Mouse (Mus musculus) intestine, postnatal 0 days (tissue): ENCODE measurements at regions not wholly inside any gene's neighbourhood (a gene's known extent, or its start where the extent isn't known, plus 50 kb on each side); places are given as distances from the start of the nearest gene placed in this dataset.

ENCODE experiments used
- ATAC-seq: fragments of 200-750 bp; cut with Nextera tagmentation; 2 replicates; pipeline ENCODE4 v1.8.0; 2017; ENCODE audit warnings: mild to moderate bottlenecking, moderate TSS enrichment, moderate library complexity
- H3K27ac ChIP-seq: fragments of 300-500 bp; sonication (generic); 2 replicates; pipeline ENCODE4 v1.5.1; 2014; ENCODE audit warnings: mild to moderate bottlenecking, low read depth, low read length, moderate library complexity
- H3K27me3 ChIP-seq: fragments of 300-500 bp; sonication (generic); replicated peaks from 2 replicates; pipeline ENCODE4 v1.6.1; 2014; ENCODE audit warnings: low read length, mixed read lengths; ENCODE audit not compliant: control insufficient read depth, insufficient read depth
- H3K36me3 ChIP-seq: fragments of 300-500 bp; sonication (generic); 2 replicates; pipeline ENCODE4 v1.6.1; 2014; ENCODE audit warnings: mild to moderate bottlenecking, moderate library complexity; ENCODE audit not compliant: control insufficient read depth, insufficient read depth
- H3K4me1 ChIP-seq: fragments of 300-500 bp; sonication (generic); replicated peaks from 2 replicates; pipeline ENCODE4 v1.6.1; 2014; ENCODE audit warnings: antibody characterized with exemption, low read length, mixed read lengths; ENCODE audit not compliant: control insufficient read depth, insufficient read depth
- H3K4me2 ChIP-seq: fragments of 300-500 bp; sonication (generic); replicated peaks from 2 replicates; pipeline ENCODE4 v1.6.1; 2014; ENCODE audit warnings: low read depth, mild to moderate bottlenecking, moderate library complexity
- H3K4me3 ChIP-seq: fragments of 300-500 bp; sonication (generic); 2 replicates; pipeline ENCODE4 v1.5.1; 2014; ENCODE audit warnings: low read depth, low read length
- H3K9ac ChIP-seq: fragments of 300-500 bp; sonication (generic); 2 replicates; pipeline ENCODE4 v1.6.1; 2014; ENCODE audit warnings: mild to moderate bottlenecking, low read depth, low read length
- H3K9me3 ChIP-seq: fragments of 300-500 bp; sonication (generic); 2 replicates; pipeline ENCODE4 v1.6.1; 2016; ENCODE audit warnings: mixed run types; ENCODE audit not compliant: control insufficient read depth
- CTCF ChIP-seq: sonication (generic); IDR thresholded peaks from 2 replicates; pipeline ENCODE4 v1.5.1; 2016; ENCODE audit warnings: low read depth, mild to moderate bottlenecking, control low read depth, antibody characterized with exemption, moderate library complexity
- WGBS: fragments of 180-500 bp; shearing (Covaris S2); extraction: QIAGEN DNeasy Blood & Tissue Kit; methylation state at CpG from one replicate; pipeline ENCODE4 v1.1.7; 2014; 5-methylcytosine and 5-hydroxymethylcytosine counted together

DNA sequence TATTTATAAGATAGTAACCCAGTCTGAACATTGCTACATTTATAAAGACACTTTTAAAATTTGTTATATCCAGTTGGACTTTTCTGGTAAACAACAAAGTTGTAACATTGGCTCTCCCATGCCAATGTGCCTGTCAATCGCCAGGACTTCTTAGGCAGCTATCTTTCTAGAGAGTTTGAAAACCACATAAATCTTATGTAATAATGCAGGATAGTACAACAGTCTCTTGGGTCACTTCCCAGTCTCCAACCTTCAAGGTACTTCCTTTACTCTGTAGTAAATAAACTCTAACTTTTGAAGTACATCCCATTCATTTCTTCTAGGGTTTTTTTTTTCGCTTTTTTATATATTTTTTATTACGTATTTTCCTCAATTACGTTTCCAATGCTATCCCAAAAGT is 570.0 kb upstream of the Klhl1 start:
- 82% methylated on average over 4 of the region's 4 CpGs for WGBS
- ATAC-seq: no peak
- Histone ChIP-seq H3K9me3 (no peaks in the 10 kb centered on the region), H3K9ac (no peak overlapping the region), H3K4me2 (no peak overlapping the region), H3K36me3 (no peaks in the 10 kb centered on the region), H3K4me3 (no peak overlapping the region), H3K27ac (no peak overlapping the region), H3K27me3 (no peaks in the 10 kb centered on the region), H3K4me1 (no peaks in the 10 kb centered on the region)
- no peak for TF ChIP-seq CTCF

DNA sequence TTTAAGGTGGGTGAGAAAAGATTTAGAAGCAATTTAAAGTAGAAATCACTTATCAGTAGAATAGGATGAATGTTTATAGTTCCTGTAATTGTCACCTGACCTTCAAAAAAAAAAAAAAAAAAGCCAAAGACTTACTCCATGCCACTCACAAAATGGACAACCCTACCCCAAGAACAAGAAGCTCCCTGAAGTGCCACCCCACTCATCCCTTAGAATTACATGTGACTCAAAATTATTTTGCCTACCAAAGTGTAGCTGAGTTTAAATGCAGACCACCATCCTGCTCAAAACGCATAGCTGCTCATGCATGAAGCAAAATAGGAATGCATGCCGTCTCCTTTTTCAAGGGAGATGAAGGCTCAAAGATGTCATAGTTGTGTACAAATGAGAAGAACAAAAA is 568.4 kb upstream of the Klhl1 start:
- no peaks in the 10 kb centered on the region for H3K4me1 ChIP-seq
- no peak overlapping the region for H3K27ac ChIP-seq
- no peak for TF ChIP-seq CTCF
- H3K27me3 ChIP-seq: no peaks in the 10 kb centered on the region
- no peak overlapping the region for H3K4me2 ChIP-seq
- no peak for ATAC-seq
- no peak overlapping the region for H3K9ac ChIP-seq
- no peaks in the 10 kb centered on the region for H3K9me3 ChIP-seq
- no peak overlapping the region for H3K4me3 ChIP-seq
- WGBS: 82% methylated on average over 2 of the region's 2 CpGs
- H3K36me3 ChIP-seq: no peaks in the 10 kb centered on the region

DNA sequence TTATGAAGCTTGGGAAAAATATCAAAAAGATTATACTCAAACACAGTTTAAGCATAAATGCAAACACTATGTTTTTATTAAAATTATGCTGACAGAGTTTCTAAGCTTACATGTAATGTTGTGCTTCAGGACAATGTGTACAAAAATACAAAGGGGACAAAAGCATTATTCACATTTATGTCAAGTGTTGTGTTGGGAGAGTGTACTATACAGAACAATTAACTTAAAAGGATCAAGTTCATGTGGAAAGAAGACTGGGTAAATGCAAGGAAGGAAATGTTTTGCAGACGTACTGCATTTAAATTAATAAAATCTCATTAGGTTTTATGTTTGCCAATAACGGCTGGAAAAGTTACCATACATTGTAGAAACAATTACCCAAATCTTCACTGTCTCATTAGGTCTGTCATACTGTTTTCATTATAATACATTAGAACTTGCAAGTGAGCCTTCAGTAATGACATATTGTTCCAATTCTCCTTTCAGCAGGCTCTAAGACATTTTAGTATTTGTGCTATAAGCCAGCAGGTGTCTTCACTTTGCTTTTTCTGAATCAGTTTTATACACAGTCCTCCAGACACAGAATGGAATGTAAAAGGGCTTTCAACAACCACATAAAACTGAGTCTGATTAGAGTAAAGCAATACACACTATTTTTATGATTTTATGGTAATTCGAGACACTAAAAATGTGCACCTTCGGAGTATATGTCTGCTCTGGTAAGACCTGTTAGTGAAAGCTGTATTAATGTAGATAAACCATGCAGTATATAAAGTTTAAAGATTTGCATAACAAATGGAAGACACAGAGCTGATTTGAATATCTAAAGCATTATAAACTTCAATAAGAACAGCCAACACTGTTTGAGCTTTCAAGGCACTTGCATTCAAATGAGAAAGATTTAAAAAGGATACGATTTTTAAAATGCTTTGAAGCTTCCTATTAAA is 567.7 kb upstream of the Klhl1 start:
- H3K9me3 ChIP-seq: no peaks in the 10 kb centered on the region
- no peak for TF ChIP-seq CTCF
- no peaks in the 10 kb centered on the region for H3K4me1 ChIP-seq
- no peak overlapping the region for H3K9ac ChIP-seq
- WGBS: 74% methylated on average over 5 of the region's 5 CpGs
- ATAC-seq: no peak
- no peak overlapping the region for H3K4me2 ChIP-seq
- H3K27ac ChIP-seq: no peak overlapping the region
- H3K4me3 ChIP-seq: no peak overlapping the region
- H3K27me3 ChIP-seq: no peaks in the 10 kb centered on the region
- no peaks in the 10 kb centered on the region for H3K36me3 ChIP-seq

DNA sequence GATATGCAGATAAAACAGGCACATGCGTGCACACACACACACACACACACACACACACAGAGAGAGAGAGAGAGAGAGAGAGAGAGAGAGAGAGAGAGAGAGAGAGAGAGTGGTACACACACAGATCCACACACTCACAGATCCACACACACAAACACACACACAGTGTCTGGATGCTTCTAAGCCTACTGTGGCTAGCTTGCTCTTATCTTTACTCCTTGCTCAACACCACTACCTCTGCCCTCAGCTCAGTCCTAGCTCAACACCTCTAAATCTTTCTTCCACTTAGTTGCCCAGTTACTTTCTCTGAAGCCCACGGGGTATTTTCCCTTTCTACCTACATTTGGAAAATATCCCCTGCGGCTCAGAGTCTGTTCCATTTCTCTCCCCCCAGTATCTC is 555.9 kb upstream of the Klhl1 start:
- no peak overlapping the region for H3K9ac ChIP-seq
- ATAC-seq: no peak
- H3K27ac ChIP-seq: no peak overlapping the region
- no peak for TF ChIP-seq CTCF
- 82% methylated on average over 3 of the region's 3 CpGs for WGBS
- no peak overlapping the region for H3K4me2 ChIP-seq
- no peak overlapping the region for H3K4me3 ChIP-seq
- H3K36me3 ChIP-seq: no peaks in the 10 kb centered on the region
- H3K27me3 ChIP-seq: no peaks in the 10 kb centered on the region
- H3K9me3 ChIP-seq: no peaks in the 10 kb centered on the region
- H3K4me1 ChIP-seq: no peaks in the 10 kb centered on the region

DNA sequence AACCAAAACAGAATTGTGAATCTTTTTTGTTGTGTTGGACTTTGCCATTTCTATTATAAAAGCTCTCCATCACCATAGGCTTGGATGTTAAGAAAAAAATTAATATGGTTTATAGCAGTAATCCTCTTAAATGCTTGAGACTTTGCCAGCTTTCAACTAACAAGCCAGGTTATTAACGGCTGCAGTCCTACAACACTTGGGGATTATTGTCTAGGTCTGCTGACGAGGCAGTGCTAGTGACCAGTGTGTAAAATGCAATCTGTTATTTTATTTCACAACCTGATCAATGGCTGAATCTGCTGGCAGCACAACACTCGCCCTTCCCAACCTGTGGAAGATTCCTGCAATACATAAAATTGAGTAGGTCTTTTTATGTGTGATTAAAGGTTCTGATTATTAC is 549.9 kb upstream of the Klhl1 start:
- no peak overlapping the region for H3K9ac ChIP-seq
- H3K4me2 ChIP-seq: no peak overlapping the region
- no peak for ATAC-seq
- H3K4me3 ChIP-seq: no peak overlapping the region
- no peak for TF ChIP-seq CTCF
- H3K27me3 ChIP-seq: no peaks in the 10 kb centered on the region
- no peak overlapping the region for H3K27ac ChIP-seq
- H3K4me1 ChIP-seq: no peaks in the 10 kb centered on the region
- H3K36me3 ChIP-seq: no peaks in the 10 kb centered on the region
- H3K9me3 ChIP-seq: no peaks in the 10 kb centered on the region
- WGBS: 49% methylated on average over 3 of the region's 3 CpGs

DNA sequence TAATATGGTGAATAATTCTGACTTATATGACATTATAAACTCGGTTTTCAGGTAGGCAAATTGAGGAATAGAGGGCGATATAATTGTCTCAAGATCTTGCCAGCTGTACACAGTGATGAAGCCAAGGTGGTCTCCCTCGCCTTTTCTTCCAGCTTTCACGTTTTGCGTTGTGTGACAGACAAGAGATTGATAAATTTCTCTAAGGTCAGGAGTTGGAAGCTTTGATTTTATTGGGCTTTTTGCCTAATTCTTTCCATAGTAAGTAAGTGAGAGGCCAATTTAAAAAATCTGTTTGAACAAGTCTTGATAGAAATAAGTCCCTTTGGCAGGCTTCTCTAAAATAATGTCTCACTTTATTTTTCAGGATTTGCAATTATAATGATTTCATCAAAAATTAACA is 549.4 kb upstream of the Klhl1 start:
- no peak overlapping the region for H3K4me2 ChIP-seq
- no peaks in the 10 kb centered on the region for H3K27me3 ChIP-seq
- H3K36me3 ChIP-seq: no peaks in the 10 kb centered on the region
- no peak for ATAC-seq
- no peaks in the 10 kb centered on the region for H3K9me3 ChIP-seq
- H3K9ac ChIP-seq: no peak overlapping the region
- H3K4me3 ChIP-seq: no peak overlapping the region
- H3K27ac ChIP-seq: no peak overlapping the region
- 73% methylated on average over 5 of the region's 5 CpGs for WGBS
- TF ChIP-seq CTCF: no peak
- no peaks in the 10 kb centered on the region for H3K4me1 ChIP-seq

DNA sequence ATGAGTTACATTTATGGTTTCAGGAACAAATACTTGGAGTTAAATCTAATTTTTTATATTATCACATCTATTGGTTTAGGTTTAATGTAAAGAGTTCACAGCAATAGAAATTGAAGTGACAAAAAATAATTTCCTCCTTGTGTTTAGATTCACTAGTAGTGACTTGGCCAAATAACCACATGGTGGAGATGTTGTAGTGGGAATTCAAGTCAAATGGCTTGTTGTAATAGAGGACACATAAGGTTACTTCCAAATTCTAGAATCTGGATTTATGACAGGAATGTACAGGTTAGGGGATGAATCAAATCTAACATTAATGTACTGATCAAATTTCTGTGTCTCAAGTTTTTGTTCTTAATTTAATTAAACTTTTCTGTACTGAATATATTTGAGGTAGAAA is 526.4 kb upstream of the Klhl1 start:
- Histone ChIP-seq H3K36me3 (no peaks in the 10 kb centered on the region), H3K9me3 (no peaks in the 10 kb centered on the region), H3K9ac (no peak overlapping the region), H3K27ac (no peak overlapping the region), H3K4me1 (no peaks in the 10 kb centered on the region), H3K4me3 (no peak overlapping the region), H3K4me2 (no peak overlapping the region), H3K27me3 (no peaks in the 10 kb centered on the region)
- ATAC-seq: no peak
- TF ChIP-seq CTCF: peak; percentile 22; the same call in 1 of the 2 replicates
